Mouse (Mus musculus): ENCODE results near the gene Rasip1. TPM values are rescaled to one million over a fixed set of nuclear protein-coding genes. Genes with fewer than 3 reads are reported as not detected.
A peak's percentile ranks its signal among the peaks of the same experiment; 100 is the strongest.

The Rasip1 gene
- polyA plus RNA-seq, 1 experiment = 3.0 TPM

GRCm38 (mm10) chr7:45626571-45627076 lies 664 bp upstream of the Rasip1 start:
- no peaks in the 10 kb centered on the region for H3K4me1 ChIP-seq (ENCODE audit: control insufficient read depth, insufficient read depth, low read length)
- no peak overlapping the region for H3K4me3 ChIP-seq (ENCODE audit: low read depth, low read length)
- H3K27me3 ChIP-seq (ENCODE audit: control insufficient read depth, insufficient read depth, low read length, poor library complexity, severe bottlenecking) = no peaks in the 10 kb centered on the region
- no peaks in the 10 kb centered on the region for H3K9me3 ChIP-seq (replicated peaks; ENCODE audit: control insufficient read depth, insufficient read depth, low read length, poor library complexity, severe bottlenecking)
- no peak for TF ChIP-seq CTCF (IDR thresholded peaks at IDR 0.05; ENCODE audit: low read depth, low read length)
- no peak for TF ChIP-seq POLR2A (IDR thresholded peaks at IDR 0.05; ENCODE audit: insufficient read depth, low read length)
- no peak for TF ChIP-seq EP300 (IDR thresholded peaks at IDR 0.05; ENCODE audit: insufficient read depth, low read depth, low read length)
- no peak overlapping the region for H3K27ac ChIP-seq (ENCODE audit: insufficient read depth, low read length)
- peak overlapping the region; percentile 78; the same call in 1 of the 2 replicates for H3K9ac ChIP-seq (ENCODE audit: low read depth, poor library complexity, severe bottlenecking)
- H3K36me3 ChIP-seq (ENCODE audit: control insufficient read depth, insufficient read depth, low read length, poor library complexity, severe bottlenecking) = no peaks in the 10 kb centered on the region

- no peaks in the 10 kb centered on the region for H3K27me3 ChIP-seq (ENCODE audit: control insufficient read depth, insufficient read depth, low read length, poor library complexity, severe bottlenecking)
- H3K9me3 ChIP-seq (replicated peaks; ENCODE audit: control insufficient read depth, insufficient read depth, low read length, poor library complexity, severe bottlenecking) = no peaks in the 10 kb centered on the region
- peaks cover 5% of the 10 kb centered on the region for H3K4me1 ChIP-seq (ENCODE audit: control insufficient read depth, insufficient read depth, low read length)
- H3K27ac ChIP-seq (ENCODE audit: insufficient read depth, low read length) = no peak overlapping the region
- H3K36me3 ChIP-seq (ENCODE audit: control insufficient read depth, insufficient read depth, low read length, poor library complexity, severe bottlenecking) = no peaks in the 10 kb centered on the region
- TF ChIP-seq CTCF (IDR thresholded peaks at IDR 0.05; ENCODE audit: low read depth, low read length) = peak; percentile 71
- no peak for TF ChIP-seq EP300 (IDR thresholded peaks at IDR 0.05; ENCODE audit: insufficient read depth, low read depth, low read length)
- H3K4me3 ChIP-seq (ENCODE audit: low read depth, low read length) = peak overlapping the region; percentile 57
- peak overlapping the region; percentile 78 for H3K9ac ChIP-seq (ENCODE audit: low read depth, poor library complexity, severe bottlenecking)
Measured at GRCm38 (mm10) chr7:45628364-45629294, 1.3 kb downstream of the Rasip1 start.

GRCm38 (mm10) chr7:45630064-45630907 lies 3.0 kb downstream of the Rasip1 start:
- peak overlapping the region; percentile 15 for H3K4me3 ChIP-seq (ENCODE audit: low read depth, low read length)
- no peaks in the 10 kb centered on the region for H3K9me3 ChIP-seq (replicated peaks; ENCODE audit: control insufficient read depth, insufficient read depth, low read length, poor library complexity, severe bottlenecking)
- no peak overlapping the region for H3K27ac ChIP-seq (ENCODE audit: insufficient read depth, low read length)
- H3K9ac ChIP-seq (ENCODE audit: low read depth, poor library complexity, severe bottlenecking) = peak overlapping the region; percentile 35
- no peaks in the 10 kb centered on the region for H3K36me3 ChIP-seq (ENCODE audit: control insufficient read depth, insufficient read depth, low read length, poor library complexity, severe bottlenecking)
- TF ChIP-seq CTCF (IDR thresholded peaks at IDR 0.05; ENCODE audit: low read depth, low read length) = no peak
- TF ChIP-seq EP300 (IDR thresholded peaks at IDR 0.05; ENCODE audit: insufficient read depth, low read depth, low read length) = no peak
- TF ChIP-seq POLR2A (IDR thresholded peaks at IDR 0.05; ENCODE audit: insufficient read depth, low read length) = no peak
- no peaks in the 10 kb centered on the region for H3K27me3 ChIP-seq (ENCODE audit: control insufficient read depth, insufficient read depth, low read length, poor library complexity, severe bottlenecking)
- peaks cover 5% of the 10 kb centered on the region for H3K4me1 ChIP-seq (ENCODE audit: control insufficient read depth, insufficient read depth, low read length)

- Histone ChIP-seq H3K27me3 (ENCODE audit: control insufficient read depth, insufficient read depth, low read length, poor library complexity, severe bottlenecking) (no peaks in the 10 kb centered on the region), H3K9me3 (replicated peaks; ENCODE audit: control insufficient read depth, insufficient read depth, low read length, poor library complexity, severe bottlenecking) (no peaks in the 10 kb centered on the region), H3K9ac (ENCODE audit: low read depth, poor library complexity, severe bottlenecking) (peak overlapping the region; percentile 86), H3K4me3 (ENCODE audit: low read depth, low read length) (peak overlapping the region; percentile 48), H3K27ac (ENCODE audit: insufficient read depth, low read length) (no peak overlapping the region), H3K4me1 (ENCODE audit: control insufficient read depth, insufficient read depth, low read length) (peaks cover 5% of the 10 kb centered on the region), H3K36me3 (ENCODE audit: control insufficient read depth, insufficient read depth, low read length, poor library complexity, severe bottlenecking) (no peaks in the 10 kb centered on the region)
- peak; percentile 21 for TF ChIP-seq CTCF (IDR thresholded peaks at IDR 0.05; ENCODE audit: low read depth, low read length)
- TF ChIP-seq POLR2A (IDR thresholded peaks at IDR 0.05; ENCODE audit: insufficient read depth, low read length) = no peak
Measured at GRCm38 (mm10) chr7:45632499-45632898, 5.2 kb downstream of the Rasip1 start.

- Histone ChIP-seq H3K36me3 (ENCODE audit: control insufficient read depth, insufficient read depth, low read length, poor library complexity, severe bottlenecking) (no peaks in the 10 kb centered on the region), H3K27me3 (ENCODE audit: control insufficient read depth, insufficient read depth, low read length, poor library complexity, severe bottlenecking) (no peaks in the 10 kb centered on the region)
- no peak for TF ChIP-seq CTCF (IDR thresholded peaks at IDR 0.05; ENCODE audit: low read depth, low read length)
- no peak for TF ChIP-seq EP300 (IDR thresholded peaks at IDR 0.05; ENCODE audit: insufficient read depth, low read depth, low read length)
- TF ChIP-seq POLR2A (IDR thresholded peaks at IDR 0.05; ENCODE audit: insufficient read depth, low read length) = no peak
Measured at GRCm38 (mm10) chr7:45634946-45635681, 7.8 kb downstream of the Rasip1 start.

More at GRCm38 (mm10) chr7:45634946-45635681, 7.8 kb downstream of the Rasip1 start:
- H3K4me1 ChIP-seq (ENCODE audit: control insufficient read depth, insufficient read depth, low read length) = peaks cover 5% of the 10 kb centered on the region
- H3K4me3 ChIP-seq (ENCODE audit: low read depth, low read length) = no peak overlapping the region
- no peaks in the 10 kb centered on the region for H3K9me3 ChIP-seq (replicated peaks; ENCODE audit: control insufficient read depth, insufficient read depth, low read length, poor library complexity, severe bottlenecking)
- H3K9ac ChIP-seq (ENCODE audit: low read depth, poor library complexity, severe bottlenecking) = no peak overlapping the region
- H3K27ac ChIP-seq (ENCODE audit: insufficient read depth, low read length) = no peak overlapping the region

Data from ES-Bruce4 (cell line).